Mouse (Mus musculus) cerebellum, adult 18-20 months (tissue): Measurements from ENCODE around the gene Fars2.
"Not testable (repeated sequence)": the region's sequence is repeated elsewhere in the genome, so short reads cannot be mapped to it uniquely, and the experiment has no call there.

ENCODE experiments used
- DNase-seq, 2 experiments: peaks; one replicate each; pipeline ENCODE4 v3.0.0; 2021

The Fars2 gene

DNA sequence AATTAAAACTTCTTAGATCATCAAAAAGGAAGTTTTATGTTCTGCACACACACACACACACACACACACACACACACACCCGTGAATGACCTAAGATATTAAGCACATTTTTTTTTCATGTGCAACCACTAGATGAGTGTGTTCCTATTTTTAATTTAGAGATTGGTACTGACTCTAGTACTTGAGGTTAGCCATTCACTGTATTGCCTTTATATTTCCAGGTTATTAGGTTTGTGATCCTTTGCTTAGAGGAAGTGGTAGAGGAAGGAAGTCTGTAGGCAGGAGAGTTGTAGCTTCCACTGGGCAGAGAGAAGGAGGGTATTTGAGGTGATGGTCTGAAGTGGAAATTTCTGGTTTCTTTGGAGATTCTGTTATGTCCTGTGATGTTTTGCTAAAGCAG, 28.4 kb downstream of the Fars2 start:
- DNase-seq, result no peak

DNA sequence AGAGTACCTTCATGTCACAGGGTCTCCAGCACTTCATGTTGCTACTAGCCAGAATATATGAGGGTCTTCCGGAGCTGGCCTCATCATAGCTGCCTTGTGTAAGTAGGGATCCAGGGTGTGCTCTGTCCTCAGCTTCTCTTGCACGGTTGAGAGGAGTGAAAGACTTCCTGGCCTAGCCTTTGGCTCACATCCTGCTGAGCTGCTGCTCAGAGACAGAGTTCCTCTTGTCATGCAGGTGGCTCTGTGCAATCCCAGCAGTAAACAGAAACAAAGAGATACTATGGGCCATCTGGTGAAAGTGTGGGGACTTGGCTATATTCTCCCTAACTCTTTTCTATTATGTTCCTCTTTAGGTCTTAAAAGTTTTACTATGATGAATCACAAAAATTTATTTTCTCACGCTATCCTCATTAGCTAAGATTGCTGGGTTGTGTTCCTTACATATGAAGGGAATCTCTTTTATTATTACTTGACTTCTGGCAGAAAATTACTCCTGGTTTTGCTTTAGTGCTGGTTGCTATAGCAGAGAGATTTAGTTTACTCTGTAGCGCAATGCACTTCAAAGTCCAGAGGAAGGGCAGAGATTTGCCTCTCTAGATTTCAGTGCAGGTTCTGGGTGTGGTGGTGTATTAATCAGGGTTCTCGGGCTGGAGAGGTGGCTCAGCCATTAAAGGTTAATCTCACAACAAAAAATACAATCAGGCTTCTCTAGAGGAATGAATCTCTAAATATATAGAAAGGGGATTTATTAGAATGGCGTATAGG, 32.1 kb downstream of the Fars2 start:
- peak; percentile 27 to 39 for DNase-seq

DNA sequence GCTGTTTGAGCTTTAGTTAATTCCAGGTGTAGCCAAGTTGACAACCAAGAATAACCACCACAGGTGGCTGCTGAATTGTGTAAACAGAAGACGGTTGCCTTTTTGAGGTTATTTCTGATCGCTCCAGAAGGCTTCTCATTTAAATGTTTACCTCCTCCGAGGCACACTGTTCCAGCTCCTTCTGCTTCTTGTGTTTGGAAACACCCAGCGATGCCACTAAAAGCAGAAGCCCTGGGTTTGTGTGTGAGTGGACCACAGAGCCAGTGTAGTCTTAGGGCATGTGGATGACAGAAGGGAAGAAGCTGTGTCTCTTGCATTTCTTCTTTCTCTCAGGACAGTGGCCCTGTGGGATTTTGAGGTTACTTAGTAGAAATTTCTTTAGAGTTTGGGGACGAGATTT, 33.1 kb downstream of the Fars2 start:
- DNase-seq, result no peak

DNA sequence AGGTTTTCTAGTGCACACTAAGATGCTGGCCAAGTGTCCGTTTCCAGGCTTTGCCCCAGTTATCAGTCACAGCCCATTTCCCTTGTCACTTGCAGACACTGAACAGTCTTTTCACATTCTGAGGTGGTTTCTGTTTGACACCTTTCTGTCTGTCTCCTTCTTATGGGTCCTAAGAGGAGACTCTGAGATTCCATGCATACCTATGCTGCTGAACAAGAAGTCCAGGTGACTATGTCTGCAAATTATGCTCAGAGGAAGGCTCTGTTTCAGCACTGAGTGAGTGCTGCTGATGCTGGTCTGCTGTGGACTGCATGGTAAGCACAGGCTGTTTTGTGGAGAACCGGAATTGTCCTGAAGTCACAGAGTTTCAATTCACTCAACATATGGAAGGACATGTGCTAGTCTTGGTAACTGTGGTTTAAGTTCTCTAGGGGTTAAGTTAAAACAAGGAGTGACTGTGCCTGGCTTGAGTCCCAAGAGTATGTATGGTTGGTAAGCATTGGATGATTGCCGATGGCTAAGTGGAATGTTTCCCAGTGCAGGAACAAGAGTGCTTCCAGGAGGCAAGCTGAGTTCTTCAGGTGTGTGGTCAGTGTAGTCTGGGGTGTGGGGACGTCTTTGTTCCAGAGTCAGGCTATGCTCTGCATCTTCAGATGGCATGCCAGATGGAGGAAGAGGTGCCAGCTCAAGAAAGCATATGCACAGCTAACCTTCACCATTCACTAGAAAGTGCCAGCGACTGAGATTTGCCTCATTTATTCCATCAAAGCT, 35.7 kb downstream of the Fars2 start:
- DNase-seq, result peak; percentile 44 to 59

DNA sequence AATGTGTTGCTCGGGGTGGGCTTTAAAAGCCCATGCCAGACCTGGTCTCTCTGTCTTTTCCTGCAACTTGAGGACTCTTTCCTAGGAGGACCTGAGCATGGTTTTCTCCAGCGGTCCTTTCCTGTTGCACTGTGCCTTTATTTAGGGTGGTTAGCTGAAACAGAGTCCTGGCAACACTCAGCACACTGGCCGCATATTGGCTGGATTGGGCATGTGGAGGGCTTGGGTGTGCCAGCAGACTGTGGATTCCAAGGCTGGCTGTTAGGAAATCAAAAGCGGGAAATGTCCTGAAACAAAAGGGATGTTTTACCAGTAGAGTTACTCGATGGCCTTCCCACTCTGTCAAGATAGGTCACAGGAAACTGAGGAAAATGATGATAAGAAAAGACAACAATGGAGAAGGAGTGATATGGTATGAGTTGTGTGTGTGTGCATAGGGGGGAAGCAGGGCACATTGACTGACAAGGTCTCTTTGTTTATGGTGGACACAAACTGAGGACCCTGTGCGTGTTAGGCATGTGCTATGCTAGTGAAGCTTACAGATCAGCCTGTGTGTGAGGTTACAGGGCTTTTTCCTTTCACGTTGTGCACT, 39.2 kb downstream of the Fars2 start:
- peak in 1 of 2 experiments; percentile 9 for DNase-seq

DNA sequence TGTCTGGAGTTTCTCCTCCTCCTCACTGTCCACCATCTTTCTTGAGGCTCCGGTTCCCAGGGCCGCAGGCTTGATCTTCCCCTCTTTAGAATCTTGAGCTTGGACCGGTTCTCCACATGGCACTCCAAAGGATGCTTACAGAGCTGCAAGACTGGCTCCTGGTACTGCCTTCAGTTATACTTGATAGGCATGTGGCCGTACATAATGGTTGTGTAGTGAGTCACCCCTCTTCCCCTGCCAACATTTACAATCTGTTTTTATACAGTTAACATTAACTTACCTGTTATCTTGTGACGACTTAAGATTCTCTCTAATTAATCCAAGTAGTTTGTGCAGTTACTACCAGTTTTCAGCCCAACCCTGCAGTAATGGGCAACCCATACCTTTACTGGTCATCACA, 46.2 kb downstream of the Fars2 start:
- no peak for DNase-seq

DNA sequence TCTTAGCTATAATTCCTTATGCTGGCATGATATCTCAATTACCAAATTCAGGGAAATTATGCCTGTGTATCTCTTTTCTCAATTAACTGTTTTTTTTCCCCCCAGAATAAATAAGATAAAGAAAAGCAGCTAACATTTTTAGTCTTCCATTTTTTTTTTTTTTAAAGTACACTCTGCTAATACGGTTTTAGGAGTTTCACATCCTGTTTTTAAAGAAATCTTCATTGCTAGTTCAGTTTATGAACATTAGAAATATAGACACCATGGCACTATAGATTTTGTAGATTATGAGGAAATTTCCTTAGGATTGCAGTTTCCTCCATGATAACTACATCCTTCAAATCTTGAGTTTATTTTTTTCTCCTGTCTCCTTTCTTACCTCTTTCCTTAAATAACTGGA, 46.7 kb downstream of the Fars2 start:
- DNase-seq, result no peak

DNA sequence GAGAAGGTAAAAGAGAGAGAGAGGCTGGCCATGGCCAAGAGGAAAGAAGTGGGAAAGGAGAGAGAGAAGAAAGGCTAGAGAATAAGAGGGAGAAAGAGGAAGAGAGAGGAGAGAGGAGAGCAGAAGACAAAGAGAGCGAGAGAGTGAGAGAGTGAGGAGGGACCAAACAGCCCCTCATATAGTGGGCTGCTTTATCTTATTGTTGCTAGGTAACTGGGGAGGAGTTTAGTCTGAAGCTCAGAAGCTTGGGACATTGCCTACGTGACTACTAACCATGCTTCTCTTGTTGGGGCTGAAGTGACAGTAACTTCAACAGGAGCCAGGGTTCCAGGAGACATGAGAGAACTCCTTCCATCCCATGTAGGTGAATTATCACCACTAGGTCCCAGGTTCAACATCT, 55.8 kb downstream of the Fars2 start:
- DNase-seq, result not testable (repeated sequence)

DNA sequence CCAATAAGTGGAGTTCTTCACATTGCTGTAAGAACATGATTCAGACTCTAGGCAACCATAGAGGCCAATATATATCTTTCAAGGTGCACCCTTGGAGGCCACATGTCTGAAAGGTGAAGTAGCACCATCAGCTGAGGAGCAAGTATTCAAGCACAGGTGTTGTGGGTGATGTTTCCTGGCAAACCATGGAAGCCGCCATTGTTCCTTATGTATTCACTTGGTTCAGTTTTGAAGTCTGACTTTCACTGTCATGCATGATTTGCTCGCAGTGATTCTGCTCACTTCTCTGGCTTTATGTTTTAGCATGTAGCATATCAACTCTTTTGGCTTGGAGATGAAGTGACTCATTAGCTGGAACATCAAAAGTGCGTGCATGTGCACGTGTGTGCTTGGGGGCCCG, 56.9 kb downstream of the Fars2 start:
- DNase-seq, result no peak

DNA sequence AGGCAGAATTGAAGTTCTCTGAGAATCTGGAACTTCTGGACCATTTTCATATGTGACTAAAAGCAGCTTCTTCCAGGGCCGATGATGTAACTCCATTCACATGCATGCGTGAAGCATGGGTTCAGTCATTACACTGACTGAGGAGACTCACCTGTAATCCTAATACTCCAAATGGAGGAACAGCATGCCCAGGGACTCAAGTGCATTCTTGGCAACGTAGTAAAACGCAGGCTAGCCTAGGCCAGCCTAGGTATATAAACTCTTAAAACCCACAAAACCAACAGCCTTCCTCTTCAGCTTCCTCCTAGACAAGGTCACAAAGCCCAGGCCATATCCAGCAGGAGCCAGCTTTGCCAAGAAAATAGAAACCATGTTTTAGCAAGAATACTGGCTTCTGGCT, 57.6 kb downstream of the Fars2 start:
- no peak for DNase-seq

DNA sequence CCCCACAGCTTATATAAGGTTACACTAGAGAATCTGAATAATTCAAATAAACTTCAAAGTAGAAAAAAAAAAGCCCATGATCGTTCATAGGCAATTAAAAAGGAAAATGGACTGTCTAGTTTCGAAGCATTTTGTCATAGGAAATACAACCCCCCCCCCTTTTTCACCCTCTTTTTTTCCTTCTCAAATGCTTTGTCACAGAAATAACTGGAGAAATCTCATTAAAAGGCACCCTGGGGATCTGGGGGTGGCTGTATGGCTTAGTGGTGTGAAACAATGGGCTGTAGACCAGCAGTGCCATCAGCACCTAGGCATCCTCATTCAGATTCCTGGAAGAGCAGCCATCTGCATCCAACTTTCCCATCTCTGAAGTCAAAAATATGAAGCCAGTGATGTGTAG, 64.0 kb downstream of the Fars2 start:
- no peak for DNase-seq

DNA sequence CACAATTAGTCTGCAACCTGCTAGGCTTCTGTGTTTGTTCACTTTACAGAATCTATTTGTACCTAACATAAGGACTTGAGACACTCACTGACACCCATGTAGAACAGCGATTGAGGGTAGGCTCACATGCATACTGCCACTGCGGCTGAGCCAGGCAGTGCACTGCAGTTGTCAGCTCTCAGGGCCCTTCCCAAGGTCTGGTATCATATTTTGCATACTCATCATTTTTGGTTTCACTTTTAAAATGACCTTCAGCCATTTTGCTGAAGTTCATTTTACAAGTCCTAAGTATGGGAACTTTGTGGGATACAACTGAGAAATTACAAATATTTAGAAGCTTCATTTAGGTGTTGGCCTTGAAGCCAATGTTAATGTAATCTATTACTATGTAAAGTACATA, 73.4 kb downstream of the Fars2 start:
- no peak for DNase-seq

DNA sequence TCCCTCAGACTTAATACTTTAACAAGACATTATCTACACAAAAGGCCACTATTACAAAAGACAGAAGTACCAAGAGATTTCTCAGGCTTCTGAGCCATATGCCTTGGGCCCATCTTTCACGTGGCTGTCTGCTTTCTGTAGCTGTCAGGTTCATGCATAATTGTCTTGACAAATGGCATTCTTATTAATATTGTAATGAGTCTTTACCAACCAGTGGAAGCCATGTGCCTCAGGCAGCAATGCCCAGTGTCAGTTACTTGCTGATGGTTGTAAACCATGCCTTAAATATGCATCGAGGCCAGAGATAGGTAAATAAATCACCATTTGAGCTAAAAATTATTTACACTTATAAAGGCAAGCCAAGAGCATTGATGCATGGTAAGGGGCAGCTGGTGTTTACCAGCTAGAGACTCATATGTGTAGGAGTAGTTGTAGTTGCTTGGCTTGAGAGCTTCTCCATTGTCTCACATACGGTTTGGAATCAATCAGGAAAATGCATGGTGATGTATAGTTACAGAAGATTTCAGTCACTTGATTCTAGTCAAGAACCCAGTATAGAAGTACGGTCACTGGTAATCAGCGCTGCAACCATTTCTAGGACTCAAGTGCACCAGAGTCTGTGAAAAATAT, 76.4 kb downstream of the Fars2 start:
- DNase-seq, result no peak

DNA sequence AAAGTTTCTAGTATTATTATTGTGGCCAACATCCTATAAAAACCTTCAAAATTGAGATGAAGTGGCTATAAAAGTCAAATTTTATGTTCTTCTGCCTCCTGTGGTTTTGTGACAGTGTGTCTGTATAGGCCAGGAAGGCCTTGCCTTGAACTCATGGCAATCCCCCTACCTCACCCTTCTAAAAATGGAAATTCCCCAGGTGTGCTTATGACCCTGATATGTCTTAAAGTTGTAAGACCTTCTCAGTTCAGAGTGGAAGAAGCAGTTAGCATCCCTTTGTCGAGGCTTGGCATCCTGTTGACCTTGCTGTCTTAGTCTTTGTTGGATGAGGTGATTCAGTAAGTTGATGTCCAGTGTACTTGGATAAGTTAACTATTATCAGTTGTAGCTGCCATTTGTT, 82.1 kb downstream of the Fars2 start:
- DNase-seq, result no peak

DNA sequence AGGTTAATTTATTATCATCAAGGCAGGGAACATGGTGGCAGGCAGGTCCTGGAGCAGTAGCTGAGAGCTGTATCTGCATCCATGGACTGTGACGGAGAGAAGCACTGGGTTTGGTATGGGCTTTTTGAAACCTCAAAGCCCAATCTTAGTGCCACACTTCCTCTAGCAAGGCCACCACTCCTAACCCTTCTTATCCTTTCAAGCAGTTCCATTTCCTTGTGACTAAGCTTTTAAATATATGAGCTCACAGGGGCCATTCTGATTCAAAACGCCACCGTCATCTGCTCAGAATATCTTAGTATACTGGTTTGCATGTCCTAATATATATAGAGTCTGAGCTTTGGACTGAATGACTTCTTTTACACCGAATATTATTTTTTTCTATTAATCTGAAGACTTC, 83.2 kb downstream of the Fars2 start:
- DNase-seq, result no peak

DNA sequence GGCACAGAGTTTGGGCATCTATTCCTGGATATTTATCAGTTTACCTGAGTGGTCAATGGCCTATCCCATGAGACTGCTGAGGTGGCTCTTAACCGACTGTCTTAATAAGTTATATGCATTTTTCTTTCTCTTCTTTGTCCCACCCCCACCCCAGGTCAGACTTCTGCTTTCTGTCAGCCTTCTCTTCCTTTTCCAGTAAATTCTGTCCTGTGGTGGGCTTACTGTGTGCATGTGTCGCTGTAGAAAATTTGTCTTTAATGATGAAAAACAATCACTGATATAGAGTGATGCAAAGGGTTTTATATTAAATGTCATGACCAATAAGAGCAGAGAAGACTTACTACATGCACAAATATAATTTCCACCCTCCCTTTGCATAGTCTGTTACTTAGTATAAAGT, 85.3 kb downstream of the Fars2 start:
- DNase-seq, result no peak

DNA sequence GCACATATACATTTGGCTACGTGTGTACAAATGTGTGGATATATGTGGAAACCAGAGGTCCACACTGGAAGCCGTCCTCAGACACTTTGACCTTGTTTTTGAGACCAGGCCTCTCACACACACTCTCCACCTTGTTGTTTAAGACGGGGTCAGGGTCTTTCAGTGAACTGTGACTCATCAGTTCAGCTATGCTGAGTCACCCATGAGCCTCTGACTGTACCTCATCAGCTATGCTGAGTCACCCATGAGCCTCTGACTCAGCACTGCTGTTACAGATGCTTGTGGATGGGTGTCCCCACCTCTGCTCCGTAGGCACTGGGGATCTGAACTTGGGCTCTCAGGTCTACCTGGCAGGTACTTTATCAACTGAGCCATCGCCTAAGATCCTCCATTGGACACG, 85.8 kb downstream of the Fars2 start:
- no peak for DNase-seq

DNA sequence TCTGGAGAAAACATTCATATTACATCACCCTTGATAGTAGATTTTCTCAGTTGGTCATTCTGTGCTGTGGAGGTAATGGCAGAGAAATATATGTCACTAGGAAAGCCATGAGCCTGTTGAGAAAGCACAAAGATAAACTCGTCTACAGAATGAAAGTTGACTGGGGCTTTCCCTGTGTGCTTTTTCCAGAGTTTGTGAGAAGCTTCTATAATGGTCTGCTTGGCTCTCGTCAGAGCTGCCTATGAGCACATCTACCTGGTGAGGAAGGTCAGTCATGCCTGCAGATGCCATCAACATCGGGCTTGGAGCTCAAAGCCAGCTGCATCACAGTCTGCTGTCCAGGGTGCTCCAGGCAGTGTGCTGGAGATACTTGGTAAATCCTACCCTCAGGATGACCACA, 87.1 kb downstream of the Fars2 start:
- DNase-seq, result no peak

DNA sequence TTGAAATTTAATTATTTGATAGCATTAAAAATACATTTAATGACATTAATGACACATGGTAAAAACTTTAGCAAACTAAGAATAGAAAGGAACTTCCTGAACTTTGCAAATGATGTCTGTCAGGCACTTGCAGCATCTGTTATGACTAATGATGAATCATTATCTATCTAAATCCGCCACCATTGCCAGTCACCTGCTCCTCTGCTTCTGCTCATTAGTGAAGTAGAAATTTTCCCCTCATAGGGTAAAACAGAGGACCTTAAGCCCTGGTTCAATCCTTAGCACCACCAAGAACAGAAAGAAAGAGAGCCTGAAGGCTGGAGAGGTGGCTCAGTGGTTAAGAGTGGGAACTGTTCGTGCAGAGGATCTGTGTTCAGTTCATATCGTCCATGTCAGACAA, 93.8 kb downstream of the Fars2 start:
- no peak for DNase-seq

DNA sequence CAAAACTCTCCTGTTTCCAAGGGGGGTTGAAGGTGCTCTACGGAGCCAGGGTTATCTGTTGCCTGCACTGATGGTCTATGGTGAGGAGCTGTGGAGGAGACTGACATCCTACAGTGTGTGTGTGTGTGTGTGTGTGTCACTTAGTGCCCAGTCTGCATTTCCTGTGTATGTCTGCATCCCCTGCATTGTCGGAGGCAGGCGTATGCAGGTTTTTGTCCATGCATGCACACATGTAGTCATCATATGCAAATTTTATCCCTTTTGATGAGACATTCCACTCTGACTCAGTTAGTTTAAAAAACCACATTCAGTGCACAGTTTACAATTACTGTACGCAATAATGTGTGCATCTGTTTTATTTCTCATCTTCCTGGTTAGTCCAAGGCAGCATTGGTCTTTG, 96.8 kb downstream of the Fars2 start:
- no peak for DNase-seq

DNA sequence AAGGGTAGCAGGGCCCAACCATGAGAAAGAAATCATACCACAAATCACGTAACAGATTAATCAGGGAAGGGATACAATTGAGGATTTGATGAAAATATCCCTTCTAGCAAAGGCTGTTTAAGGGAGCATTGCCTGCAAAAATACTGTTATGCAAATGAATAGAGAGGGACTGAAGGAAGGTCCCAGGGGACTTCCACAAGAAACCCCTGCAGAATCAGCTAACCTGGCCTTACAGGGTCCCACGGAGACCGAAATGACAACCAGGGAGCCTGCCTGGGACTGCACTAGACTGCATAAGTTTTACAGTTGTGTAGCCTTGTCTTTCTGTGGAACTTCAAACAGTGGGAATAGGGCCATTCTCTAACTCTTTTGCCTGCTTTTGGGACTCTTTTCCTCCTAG, 98.8 kb downstream of the Fars2 start:
- no peak for DNase-seq

DNA sequence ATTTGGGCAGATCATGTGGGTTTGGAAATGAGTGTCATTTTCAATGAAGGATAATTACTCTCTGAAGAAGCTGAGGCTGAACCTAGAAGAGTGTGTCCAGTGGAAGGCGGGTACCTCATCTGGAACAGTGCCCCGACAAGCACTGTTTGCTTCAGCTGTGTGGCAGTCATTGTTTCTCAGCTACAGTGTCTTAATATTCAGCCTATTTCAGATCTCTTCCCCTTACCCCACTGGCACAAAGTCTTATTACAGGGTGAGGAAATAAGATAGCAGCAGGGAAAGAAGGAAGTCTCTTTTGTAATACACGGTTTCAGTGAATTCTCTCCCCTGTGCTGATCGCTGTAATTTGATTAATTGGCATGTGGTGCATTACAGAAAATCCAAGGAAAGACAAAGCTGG, 101.1 kb downstream of the Fars2 start:
- DNase-seq, result no peak

DNA sequence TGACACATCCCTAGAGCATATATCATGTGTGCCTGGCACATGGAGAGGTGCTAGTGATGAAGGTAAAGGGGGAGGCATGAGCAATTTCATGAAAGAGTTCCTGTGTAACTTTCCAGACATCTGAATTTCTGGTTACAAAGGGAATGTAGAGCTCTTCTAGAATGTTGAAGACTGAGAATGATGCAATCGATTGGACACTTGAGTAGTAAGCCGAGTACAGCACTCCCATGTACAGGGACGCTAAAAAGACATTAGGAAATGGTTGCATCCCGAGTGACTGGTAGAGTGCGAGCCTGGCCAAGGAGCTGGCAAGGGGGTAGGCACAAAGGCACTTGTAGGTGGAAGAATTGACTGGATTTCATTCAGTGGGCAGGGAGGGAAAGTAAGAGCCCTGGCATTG, 102.3 kb downstream of the Fars2 start:
- no peak for DNase-seq

DNA sequence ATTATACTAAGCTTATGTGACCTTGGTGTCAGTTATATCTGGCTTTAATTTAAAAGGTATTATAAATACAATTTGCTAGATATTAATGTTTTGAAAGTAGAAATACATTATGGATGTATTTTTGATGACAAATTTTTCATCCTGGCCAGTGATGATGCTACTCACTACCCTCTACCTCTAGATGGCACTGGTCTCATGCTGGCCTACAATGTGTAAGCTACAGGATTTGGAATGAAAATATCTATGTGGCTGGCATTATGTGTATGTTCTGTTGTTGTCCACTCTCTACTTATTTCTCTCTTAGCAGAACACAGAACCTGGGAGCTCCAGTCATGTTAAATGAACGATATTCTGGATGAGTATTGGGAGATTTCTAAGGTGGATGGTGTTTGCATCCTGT, 104.7 kb downstream of the Fars2 start:
- peak in 1 of 2 experiments; percentile 13 for DNase-seq
